Mouse (Mus musculus) embryo, embryonic 11.5 days (tissue): Measurements from ENCODE around the gene Olfr728.

Experiments used
- DNase-seq: peaks from one replicate; pipeline ENCODE4 v3.0.0-alpha.2; 2012; ENCODE audit warnings: low read depth, low spot score

Gene Olfr728

DNA sequence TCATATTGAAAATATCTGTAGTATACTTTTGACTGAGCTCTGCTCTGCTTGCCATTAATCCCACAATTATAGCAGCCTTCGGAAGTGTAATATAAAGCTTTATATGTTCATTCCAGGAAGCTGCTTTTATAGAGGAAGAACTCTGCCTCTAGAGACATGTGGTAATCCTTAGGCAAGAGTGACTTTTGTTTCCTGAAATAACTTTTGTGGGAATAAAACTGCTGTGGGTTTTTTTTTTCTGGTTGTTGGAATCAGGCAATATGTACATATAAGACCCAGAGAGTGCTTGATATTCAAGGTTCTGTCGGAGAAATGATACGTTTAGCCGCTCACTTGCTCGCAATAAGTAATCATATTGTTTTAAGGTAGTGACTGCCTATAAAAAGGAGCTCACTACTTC lies at the start of gene Olfr728:
TSS of gene Olfr728 (minus strand) at position 101 of the 400 bp plus-strand sequence.
- DNase-seq: no peak

- DNase-seq: no peak
These were observed 45.6 kb upstream of the Olfr728 start, which contains the start of gene Olfr730 for GRCm38 (mm10) chr14:50188098-50188497. TSS of gene Olfr730 (minus strand) at chr14:50188198.

GRCm38 (mm10) chr14:50152810-50153209 lies 10.3 kb upstream of the Olfr728 start, which contains the start of gene Olfr729:
TSS of gene Olfr729 (minus strand) at chr14:50152910.
- DNase-seq: no peak

- no peak for DNase-seq
These were observed 19.6 kb downstream of the Olfr728 start, which contains the start of gene Olfr727 for GRCm38 (mm10) chr14:50122886-50123285. TSS of gene Olfr727 (plus strand) at chr14:50123186.

DNA sequence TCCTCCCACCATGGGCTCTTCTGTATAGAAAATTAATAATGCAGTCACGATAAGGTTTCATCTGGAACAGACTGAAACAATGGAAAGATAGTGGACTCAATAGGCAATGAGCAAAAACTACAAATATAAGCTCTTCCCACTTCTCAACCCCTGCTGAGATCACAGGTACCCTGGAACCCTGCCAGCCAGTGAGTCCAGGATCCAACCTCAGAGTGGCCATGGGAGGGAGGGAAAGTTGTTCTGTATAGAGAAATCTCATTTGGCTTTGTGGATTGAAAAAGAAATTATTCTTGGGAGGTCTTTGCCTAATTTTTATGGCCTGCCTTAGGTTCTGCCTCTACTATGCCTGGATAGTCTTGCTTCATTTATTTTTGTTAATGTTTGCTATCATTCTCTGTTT lies 51.6 kb downstream of the Olfr728 start, which contains the start of gene Olfr726:
TSS of gene Olfr726 (minus strand) at position 101 of the 400 bp plus-strand sequence.
- DNase-seq: no peak
